Mouse (Mus musculus) spleen, adult 2 months (tissue): Measurements from ENCODE around the gene Apobec3.

ENCODE experiments used
- CTCF ChIP-seq: fragments of 200-500 bp; IDR thresholded peaks from 2 replicates; pipeline ENCODE4 v1.5.1; 2011; ENCODE audit warnings: mild to moderate bottlenecking, inconsistent platforms; ENCODE audit not compliant: insufficient read depth, insufficient read length, insufficient replicate concordance; ENCODE audit errors: extremely low read depth
- POLR2A ChIP-seq: fragments of 200-500 bp; IDR thresholded peaks from 2 replicates; pipeline ENCODE4 v1.6.1; 2011; ENCODE audit warnings: low read depth, low read length, inconsistent platforms

- TF ChIP-seq CTCF = no peak
- no peak for TF ChIP-seq POLR2A
Measured at GRCm38 (mm10) chr15:79953470-79953869, 62.0 kb downstream of the Apobec3 start.
